Mouse (Mus musculus) stomach, embryonic 16.5 days (tissue): ENCODE data around the gene Prkag2. TPM values are rescaled to one million over a fixed set of nuclear protein-coding genes. Genes with fewer than 3 reads are reported as not detected.

Experiments
- ATAC-seq: fragments of 200-750 bp; cut with Nextera tagmentation; 2 replicates; pipeline ENCODE4 v1.8.0; 2017; ENCODE audit warnings: moderate number of reproducible peaks, moderate TSS enrichment; ENCODE audit not compliant: insufficient read depth, low FRiP score
- H3K27ac ChIP-seq: fragments of 300-500 bp; sonication (generic); 2 replicates; pipeline ENCODE4 v1.5.1; 2014; ENCODE audit warnings: low read length
- H3K27me3 ChIP-seq: fragments of 300-500 bp; sonication (generic); 2 replicates; pipeline ENCODE4 v1.6.1; 2014; ENCODE audit warnings: low read length, control low read depth, mixed read lengths; ENCODE audit not compliant: control insufficient read depth, insufficient read depth
- H3K36me3 ChIP-seq: fragments of 300-500 bp; sonication (generic); 2 replicates; pipeline ENCODE4 v1.6.1; 2014; ENCODE audit warnings: low read length; ENCODE audit not compliant: control insufficient read depth, insufficient read depth
- H3K4me1 ChIP-seq: fragments of 300-500 bp; sonication (generic); 2 replicates; pipeline ENCODE4 v1.6.1; 2014; ENCODE audit warnings: low read length, control low read depth, mixed read lengths; ENCODE audit not compliant: control insufficient read depth, insufficient read depth
- H3K4me2 ChIP-seq: fragments of 300-500 bp; sonication (generic); 2 replicates; pipeline ENCODE4 v1.6.1; 2014; ENCODE audit warnings: low read depth, low read length, mixed read lengths
- H3K4me3 ChIP-seq: fragments of 300-500 bp; sonication (generic); replicated peaks from 2 replicates; pipeline ENCODE4 v1.5.1; 2014; ENCODE audit warnings: mild to moderate bottlenecking, low read length
- H3K9ac ChIP-seq: fragments of 300-500 bp; sonication (generic); 2 replicates; pipeline ENCODE4 v1.6.1; 2014; ENCODE audit warnings: low read length
- H3K9me3 ChIP-seq: fragments of 300-500 bp; sonication (generic); replicated peaks from 2 replicates; pipeline ENCODE4 v1.6.1; 2016; ENCODE audit warnings: low read length, control low read depth; ENCODE audit not compliant: control insufficient read depth
- WGBS: fragments of 180-500 bp; shearing (Covaris S2); extraction: QIAGEN DNeasy Blood & Tissue Kit; methylation state at CpG from one replicate; pipeline ENCODE4 v1.1.7; 2014; 5-methylcytosine and 5-hydroxymethylcytosine counted together
- polyA plus RNA-seq: library from polyadenylated mRNA; unstranded; fragments of >200 nt; fragmentation: Nextera tagmentation; extraction: Ambion mirVana; gene quantifications from 2 replicates; pipeline ENCODE4 v1.2.1, GENCODE M21; 2015

The Prkag2 gene
- polyA plus RNA-seq, 1 experiment from 2014 or later, result 42.5 TPM

DNA sequence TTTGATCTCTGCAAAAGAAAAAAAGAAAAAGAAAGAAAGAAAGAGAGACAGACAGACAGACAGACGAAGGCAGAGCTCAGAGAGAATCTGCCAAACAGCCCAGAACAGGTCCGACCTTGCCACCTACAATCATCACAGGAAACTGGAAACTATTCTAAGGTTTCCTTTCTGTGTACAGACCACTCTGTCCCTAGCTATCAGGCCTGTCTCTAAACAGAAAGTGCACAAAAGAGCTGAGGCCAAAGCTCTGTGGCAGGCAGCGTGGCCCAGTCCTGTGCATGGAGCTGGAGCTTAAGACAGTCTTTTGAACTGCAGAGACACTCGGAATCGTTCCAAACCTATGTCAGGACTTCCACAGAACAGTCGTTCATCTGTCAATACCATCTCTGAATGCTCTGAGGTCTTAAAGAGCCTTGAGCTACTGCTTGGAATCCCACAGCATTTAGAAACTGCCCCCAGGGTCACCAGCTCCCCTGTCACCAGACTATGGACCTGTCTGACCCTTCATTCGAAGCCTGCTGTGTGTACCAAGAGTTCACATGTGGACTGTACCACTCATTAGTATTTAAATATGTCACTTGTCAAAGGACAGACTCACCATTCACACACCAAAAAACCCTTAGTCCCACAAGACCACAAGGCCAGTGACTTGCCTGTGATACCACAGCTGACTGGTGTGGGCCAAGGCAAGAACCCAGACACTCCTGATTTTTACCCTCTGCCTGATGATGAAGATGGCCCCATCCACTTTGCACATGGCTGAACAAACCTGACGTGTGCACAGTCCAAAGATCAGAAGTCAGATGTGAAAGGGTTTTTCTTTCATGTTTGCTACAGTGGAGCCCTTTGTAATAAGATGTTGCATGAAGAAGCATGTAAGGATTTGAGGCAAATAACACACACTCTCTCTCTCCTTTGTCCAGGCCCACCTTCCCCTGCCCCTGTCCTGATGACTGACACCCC, 35.9 kb downstream of the Prkag2 start:
- WGBS, result 58% methylated on average over 8 of the region's 8 CpGs
- no peak for ATAC-seq

DNA sequence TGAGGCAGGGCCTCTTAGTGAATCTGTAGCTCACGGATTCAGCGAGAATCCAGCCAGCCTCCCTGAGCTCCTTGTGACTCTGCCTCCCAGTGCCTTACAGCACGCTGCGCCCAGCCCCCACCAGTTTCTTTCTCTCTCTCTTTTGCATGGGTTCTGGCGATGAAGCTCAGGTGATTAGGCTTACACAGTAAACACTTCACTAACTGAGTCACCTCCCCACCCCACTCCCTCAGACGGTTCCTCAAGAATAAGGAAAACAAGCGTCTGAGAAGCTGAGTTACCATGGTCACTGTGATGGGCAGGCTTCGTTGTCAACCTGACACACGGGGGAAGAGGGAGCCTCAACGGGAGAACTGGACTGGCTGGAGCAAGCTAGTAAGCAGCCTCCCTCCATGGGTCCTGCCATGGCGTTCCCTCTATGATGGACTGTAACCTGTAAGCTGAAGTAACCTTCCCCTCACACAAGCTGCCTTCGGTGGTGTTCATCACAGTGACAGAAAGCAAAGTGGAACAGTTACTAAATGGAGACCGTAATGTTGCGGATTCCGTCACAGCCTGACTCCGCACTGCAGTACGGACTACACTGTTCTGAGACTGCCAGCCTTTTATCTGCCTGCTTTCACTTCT, 37.8 kb downstream of the Prkag2 start:
- Histone ChIP-seq H3K36me3 (no peaks in the 10 kb centered on the region), H3K4me2 (no peak overlapping the region), H3K4me3 (no peak overlapping the region), H3K4me1 (peaks cover 45% of the 10 kb centered on the region), H3K27ac (0 out of 2 replicates have a peak overlapping the region, but pooled peaks have one; percentile 55), H3K27me3 (no peaks in the 10 kb centered on the region), H3K9me3 (no peaks in the 10 kb centered on the region), H3K9ac (0 out of 2 replicates have a peak overlapping the region, but pooled peaks have one; percentile 7)
- peak; percentile 77 for ATAC-seq
- WGBS, result 35% methylated on average over 17 of the region's 17 CpGs

More for the DNA sequence above, 35.9 kb downstream of the Prkag2 start:
- Histone ChIP-seq H3K36me3 (no peaks in the 10 kb centered on the region), H3K27ac (no peak overlapping the region), H3K4me3 (no peak overlapping the region), H3K9ac (no peak overlapping the region), H3K9me3 (no peaks in the 10 kb centered on the region), H3K4me2 (no peak overlapping the region), H3K4me1 (peaks cover 38% of the 10 kb centered on the region), H3K27me3 (no peaks in the 10 kb centered on the region)

DNA sequence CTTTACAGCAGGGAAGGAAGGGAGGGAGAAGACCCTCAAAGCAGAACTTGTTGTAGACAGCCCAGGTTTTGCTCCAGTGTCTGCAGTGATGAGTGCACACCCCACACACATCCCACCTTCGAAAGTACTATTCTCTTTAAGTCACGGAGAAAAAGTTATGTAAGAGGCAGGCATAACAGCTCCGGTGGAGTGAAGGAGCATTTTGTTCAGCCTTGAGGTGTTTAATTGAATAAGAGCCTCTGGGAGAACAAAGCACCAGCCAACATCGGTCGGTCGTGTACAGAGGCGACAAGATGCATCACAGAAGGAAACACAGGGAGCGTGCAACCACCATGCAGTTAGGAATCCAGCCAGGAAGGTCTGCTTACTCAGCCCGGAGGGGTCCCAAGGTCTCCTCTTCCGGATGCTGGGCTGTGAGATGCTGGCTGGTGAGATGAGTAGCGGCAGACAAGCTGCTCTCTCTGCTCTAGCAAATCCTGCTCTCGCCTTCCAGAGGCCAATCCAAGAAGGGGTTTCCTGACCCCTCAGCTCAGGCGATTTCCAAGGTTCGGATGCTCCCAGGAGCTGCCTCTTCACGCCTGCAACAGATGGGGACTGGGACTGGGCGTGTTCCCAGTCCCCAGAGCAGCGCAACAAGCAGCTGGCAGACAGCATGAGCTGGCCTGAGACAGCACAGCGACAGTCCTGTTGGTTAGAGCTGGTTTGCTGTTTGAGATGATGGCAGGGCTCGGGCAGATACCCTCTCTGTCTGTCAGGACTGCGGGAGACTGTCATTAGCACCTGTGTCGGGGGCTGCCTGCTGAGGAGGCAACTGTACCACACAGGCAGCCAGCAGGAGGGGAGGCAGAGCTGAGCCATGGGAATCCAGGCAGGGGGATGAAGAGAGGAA, 41.3 kb downstream of the Prkag2 start:
- Histone ChIP-seq H3K27me3 (no peaks in the 10 kb centered on the region), H3K4me1 (peaks cover 21% of the 10 kb centered on the region), H3K36me3 (no peaks in the 10 kb centered on the region), H3K4me2 (peak overlapping the region; percentile 2; the same call in 1 of the 2 replicates), H3K4me3 (no peak overlapping the region), H3K9ac (peak overlapping the region; percentile 18; the same call in 1 of the 2 replicates), H3K27ac (0 out of 2 replicates have a peak overlapping the region, but pooled peaks have one; percentile 20), H3K9me3 (no peaks in the 10 kb centered on the region)
- 29% methylated on average over 21 of the region's 21 CpGs for WGBS
- no peak for ATAC-seq

DNA sequence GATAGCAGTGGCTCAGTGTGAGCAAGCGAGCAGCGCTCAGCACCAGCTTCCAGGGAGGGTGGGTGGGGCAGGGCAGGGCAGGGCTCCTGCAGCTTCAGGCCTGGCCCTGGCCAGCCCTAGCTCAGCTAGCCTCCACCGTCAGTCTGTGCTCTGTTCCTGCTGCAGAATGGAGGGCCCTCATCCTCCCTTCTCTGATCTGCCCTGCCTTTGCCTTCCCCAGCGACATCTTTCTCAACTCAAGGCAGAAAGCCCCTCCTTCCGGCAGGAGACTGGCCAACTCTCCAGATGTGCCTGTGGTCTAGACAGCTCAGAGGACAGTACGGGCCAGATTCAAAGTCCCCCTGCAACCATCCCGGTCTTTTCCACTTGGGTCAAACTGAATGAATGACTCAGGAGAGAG, 42.0 kb downstream of the Prkag2 start:
- Histone ChIP-seq H3K9ac (no peak overlapping the region; the same call in 1 of the 2 replicates), H3K36me3 (no peaks in the 10 kb centered on the region), H3K4me1 (peaks cover 21% of the 10 kb centered on the region), H3K4me3 (no peak overlapping the region), H3K27ac (no peak overlapping the region), H3K27me3 (no peaks in the 10 kb centered on the region), H3K9me3 (no peaks in the 10 kb centered on the region), H3K4me2 (no peak overlapping the region)
- 32% methylated on average over 7 of the region's 7 CpGs for WGBS
- ATAC-seq, result peak; percentile 72; the same call in 1 of the 2 replicates

DNA sequence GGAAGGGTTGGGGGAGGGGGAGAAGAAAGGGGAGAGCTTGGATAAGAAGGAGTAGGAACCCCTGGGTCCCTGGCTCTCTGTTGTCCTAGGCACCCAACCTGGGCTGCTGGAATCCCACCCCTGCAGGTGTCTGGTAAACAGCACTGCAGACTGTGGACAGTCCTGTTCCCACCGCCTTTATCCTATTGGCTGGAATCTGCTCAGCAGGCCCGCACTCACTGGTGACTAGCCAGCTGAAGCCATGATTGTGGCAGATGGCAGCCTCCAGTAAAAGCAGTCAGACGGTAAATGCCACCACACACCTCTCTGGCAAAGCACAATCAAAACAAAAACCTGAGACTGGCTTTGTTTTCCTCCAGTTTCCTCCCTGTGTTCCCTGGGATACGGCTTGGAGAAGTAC, 45.2 kb downstream of the Prkag2 start:
- Histone ChIP-seq H3K27me3 (no peaks in the 10 kb centered on the region), H3K4me3 (no peak overlapping the region), H3K9me3 (no peaks in the 10 kb centered on the region), H3K9ac (no peak overlapping the region), H3K4me1 (peaks cover 26% of the 10 kb centered on the region), H3K4me2 (no peak overlapping the region), H3K36me3 (no peaks in the 10 kb centered on the region), H3K27ac (no peak overlapping the region)
- 59% methylated on average over 4 of the region's 4 CpGs for WGBS
- ATAC-seq, result no peak

DNA sequence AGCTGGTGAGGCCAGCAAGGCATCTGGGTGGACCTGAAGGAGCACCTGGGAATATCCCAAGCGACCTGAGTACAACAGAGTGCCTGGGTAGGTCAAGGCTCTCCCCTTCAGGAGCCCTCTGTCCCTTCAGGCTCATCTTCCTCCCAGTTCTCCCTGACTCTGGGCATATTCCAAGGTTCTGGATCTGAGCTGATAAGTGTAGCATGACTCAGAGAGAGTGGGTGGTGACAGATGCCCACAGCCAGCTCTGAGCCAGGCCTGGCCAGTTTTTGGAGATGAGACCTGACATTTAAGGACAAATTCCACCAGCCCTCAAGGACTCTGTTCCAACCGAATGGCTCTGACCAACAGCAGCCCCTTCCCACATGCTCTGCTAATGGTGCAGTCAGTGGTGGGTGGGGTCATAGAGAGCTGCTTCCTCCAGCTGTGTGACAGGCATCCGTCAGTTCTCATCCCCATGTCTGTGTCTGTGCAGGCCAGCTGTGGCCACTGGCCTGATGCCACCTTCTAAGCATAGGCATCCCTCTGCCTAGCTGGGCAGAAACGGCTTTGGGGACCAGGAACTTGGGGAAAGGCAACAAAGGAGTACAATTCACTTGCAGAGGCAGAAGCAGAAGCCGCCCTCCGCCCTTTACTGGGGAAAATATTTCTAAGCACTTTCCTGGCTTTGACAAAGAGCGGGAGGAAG, 46.3 kb downstream of the Prkag2 start:
- no peak overlapping the region for H3K4me3 ChIP-seq

DNA sequence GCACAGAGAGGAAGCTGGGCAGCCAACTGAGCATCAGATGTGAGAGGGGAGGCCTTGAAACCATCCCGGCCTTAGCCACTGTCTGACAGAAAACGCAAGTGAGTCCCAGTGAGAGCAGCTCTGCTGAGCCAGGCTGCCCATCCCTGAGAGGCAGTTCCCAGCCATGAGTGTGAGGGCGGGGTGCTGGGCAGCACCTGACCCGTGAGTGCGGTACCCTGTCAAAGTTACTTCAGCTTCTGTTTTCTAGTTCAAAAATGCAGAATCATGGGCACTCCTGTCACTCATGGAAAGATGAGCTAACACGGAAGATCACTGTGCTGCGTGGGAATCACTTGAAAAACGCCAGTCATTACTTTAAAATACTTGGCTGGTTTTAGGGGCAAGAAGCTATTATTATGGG, 49.6 kb downstream of the Prkag2 start:
- H3K4me3 ChIP-seq, result no peak overlapping the region

More for the DNA sequence above, 46.3 kb downstream of the Prkag2 start:
- Histone ChIP-seq H3K27me3 (no peaks in the 10 kb centered on the region), H3K36me3 (no peaks in the 10 kb centered on the region), H3K4me2 (no peak overlapping the region), H3K9me3 (no peaks in the 10 kb centered on the region), H3K4me1 (peaks cover 17% of the 10 kb centered on the region), H3K27ac (no peak overlapping the region), H3K9ac (0 out of 2 replicates have a peak overlapping the region, but pooled peaks have one; percentile 19)
- WGBS, result 69% methylated on average over 7 of the region's 7 CpGs
- ATAC-seq, result no peak

DNA sequence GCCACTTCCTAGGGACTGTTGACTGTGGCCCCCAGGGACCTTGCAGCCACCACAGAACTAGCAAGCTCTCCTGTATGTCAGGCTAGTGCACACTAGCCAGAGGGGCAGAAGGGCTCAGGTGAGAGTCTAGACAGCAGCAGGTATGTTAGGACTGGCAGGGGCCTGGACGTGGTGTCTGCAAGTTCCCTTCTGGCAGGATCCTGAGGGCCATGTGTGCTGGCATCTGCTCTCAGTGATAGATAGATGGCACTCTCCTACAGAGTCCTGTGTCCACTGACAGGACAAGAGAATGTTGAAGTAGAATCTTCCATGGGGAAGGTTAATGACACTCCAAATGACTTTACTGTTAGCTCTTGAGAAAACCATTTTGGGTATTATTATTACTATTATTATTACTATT, 52.8 kb downstream of the Prkag2 start:
- Histone ChIP-seq H3K27ac (no peak overlapping the region), H3K9ac (no peak overlapping the region), H3K9me3 (no peaks in the 10 kb centered on the region), H3K4me3 (no peak overlapping the region), H3K4me1 (peaks cover 5% of the 10 kb centered on the region; the same call in 1 of the 2 replicates), H3K36me3 (no peaks in the 10 kb centered on the region), H3K27me3 (no peaks in the 10 kb centered on the region), H3K4me2 (no peak overlapping the region)
- ATAC-seq, result no peak
- 65% methylated on average over 1 of the region's 1 CpGs for WGBS

More for the DNA sequence above, 49.6 kb downstream of the Prkag2 start:
- Histone ChIP-seq H3K27ac (no peak overlapping the region), H3K27me3 (no peaks in the 10 kb centered on the region), H3K36me3 (no peaks in the 10 kb centered on the region), H3K9ac (no peak overlapping the region), H3K9me3 (no peaks in the 10 kb centered on the region), H3K4me1 (peaks cover 5% of the 10 kb centered on the region; the same call in 1 of the 2 replicates), H3K4me2 (no peak overlapping the region)
- no peak for ATAC-seq
- 75% methylated on average over 8 of the region's 8 CpGs for WGBS
